Mouse (Mus musculus) erythroblast, embryonic 14.5 days (primary cell): ENCODE results near the gene Krtap16-3. TPM values are rescaled to one million over a fixed set of nuclear protein-coding genes. Genes with fewer than 3 reads are reported as not detected.

Source experiments
- H3K27me3 ChIP-seq: 2 replicates; pipeline ENCODE4 v1.6.1; 2012; ENCODE audit warnings: inconsistent platforms; ENCODE audit not compliant: control insufficient read depth
- H3K36me3 ChIP-seq: 2 replicates; pipeline ENCODE4 v1.6.1; 2012; ENCODE audit warnings: mild to moderate bottlenecking, inconsistent platforms; ENCODE audit not compliant: control insufficient read depth
- H3K4me1 ChIP-seq: 2 replicates; pipeline ENCODE4 v1.6.1; 2012; ENCODE audit warnings: inconsistent platforms; ENCODE audit not compliant: control insufficient read depth
- H3K4me3 ChIP-seq: replicated peaks from 2 replicates; pipeline ENCODE3; 2012; ENCODE audit warnings: moderate library complexity, mild to moderate bottlenecking, inconsistent platforms
- H3K9me3 ChIP-seq: 2 replicates; pipeline ENCODE4 v1.6.1; 2012; ENCODE audit warnings: low read length, inconsistent platforms, mixed read lengths; ENCODE audit not compliant: control insufficient read depth
- GATA1 ChIP-seq: IDR thresholded peaks from 2 replicates; pipeline ENCODE4 v1.6.1; 2012; ENCODE audit warnings: low read length, inconsistent platforms, mixed read lengths
- TAL1 ChIP-seq: IDR thresholded peaks from 3 replicates; pipeline ENCODE4 v1.6.1; 2012; ENCODE audit warnings: low read length, inconsistent platforms, mixed read lengths
- polyA plus RNA-seq: library from polyadenylated mRNA; stranded (reverse); fragments of >175 nt; gene quantifications from 2 replicates; pipeline ENCODE4 v1.2.3, GENCODE M21; 2012

Gene Krtap16-3
- polyA plus RNA-seq = not detected in 2 replicates

- TF ChIP-seq GATA1 (no peak), TAL1 (no peak)
These were observed at the start of gene Krtap16-3 for GRCm38 (mm10) chr16:88962773-88963172. Gene Krtap16-3 (minus strand): TSS chr16:88962873.

GRCm38 (mm10) chr16:89010659-89011058 lies 48.0 kb upstream of the Krtap16-3 start, which contains the start of gene Krtap22-2:
Gene Krtap22-2 (minus strand): TSS chr16:89010759.
- TF ChIP-seq TAL1 (no peak), GATA1 (no peak)
- H3K27me3 ChIP-seq = no peaks in the 10 kb centered on the region
- no peaks in the 10 kb centered on the region for H3K36me3 ChIP-seq
- H3K4me1 ChIP-seq = no peaks in the 10 kb centered on the region
- peaks cover 3% of the 10 kb centered on the region for H3K9me3 ChIP-seq
- H3K4me3 ChIP-seq = no peak within 1 kb of the TSS

More at GRCm38 (mm10) chr16:88962773-88963172, at the start of gene Krtap16-3:
- Histone ChIP-seq H3K27me3 (no peaks in the 10 kb centered on the region), H3K9me3 (peaks cover 12% of the 10 kb centered on the region), H3K36me3 (no peaks in the 10 kb centered on the region), H3K4me1 (no peaks in the 10 kb centered on the region), H3K4me3 (no peak within 1 kb of the TSS)

GRCm38 (mm10) chr16:88941106-88941505 lies 21.6 kb downstream of the Krtap16-3 start:
- H3K36me3 ChIP-seq = no peaks in the 10 kb centered on the region
- H3K9me3 ChIP-seq = peaks cover 2% of the 10 kb centered on the region; the same call in 1 of the 2 replicates
- no peaks in the 10 kb centered on the region for H3K4me1 ChIP-seq
- no peaks in the 10 kb centered on the region for H3K27me3 ChIP-seq
- H3K4me3 ChIP-seq = no peak overlapping the region
- no peak for TF ChIP-seq TAL1
- TF ChIP-seq GATA1 = no peak

- TF ChIP-seq TAL1 (no peak), GATA1 (no peak)
- no peak overlapping the region for H3K4me3 ChIP-seq
These were observed 24.4 kb downstream of the Krtap16-3 start for GRCm38 (mm10) chr16:88938252-88938651.

GRCm38 (mm10) chr16:88932165-88932564 lies 30.5 kb downstream of the Krtap16-3 start, which contains the start of gene Krtap19-9b:
Gene Krtap19-9b (minus strand): TSS chr16:88932265.
- no peaks in the 10 kb centered on the region for H3K27me3 ChIP-seq
- H3K4me3 ChIP-seq = no peak within 1 kb of the TSS
- TF ChIP-seq TAL1 = no peak
- TF ChIP-seq GATA1 = no peak
- no peaks in the 10 kb centered on the region for H3K36me3 ChIP-seq
- peaks cover 4% of the 10 kb centered on the region for H3K9me3 ChIP-seq
- H3K4me1 ChIP-seq = no peaks in the 10 kb centered on the region

More at GRCm38 (mm10) chr16:88938252-88938651, 24.4 kb downstream of the Krtap16-3 start:
- Histone ChIP-seq H3K27me3 (no peaks in the 10 kb centered on the region), H3K4me1 (no peaks in the 10 kb centered on the region), H3K9me3 (peaks cover 2% of the 10 kb centered on the region; the same call in 1 of the 2 replicates), H3K36me3 (no peaks in the 10 kb centered on the region)

Other genes starting within 250 kb of the Krtap16-3 start
- gene Krtap13-1, start 234.0 kb downstream of the Krtap16-3 start, polyA plus RNA-seq = not detected in 2 replicates
- gene Krtap13, start 211.2 kb downstream of the Krtap16-3 start, polyA plus RNA-seq = not detected in 2 replicates
- not detected in 2 replicates for gene 2310034C09Rik, start 204.0 kb downstream of the Krtap16-3 start, polyA plus RNA-seq
- not detected in 2 replicates for gene 2310057N15Rik, start 188.7 kb downstream of the Krtap16-3 start, polyA plus RNA-seq
- gene Gm5965, start 185.0 kb downstream of the Krtap16-3 start, polyA plus RNA-seq = not detected in 2 replicates
- gene Gm20741, start 150.7 kb downstream of the Krtap16-3 start, polyA plus RNA-seq = 0.07 TPM in 1 of 2 replicates, not detected in the other
- gene Krtap15, start 142.7 kb downstream of the Krtap16-3 start, polyA plus RNA-seq = not detected in 2 replicates
- not detected in 2 replicates for gene Krtap14, start 136.7 kb downstream of the Krtap16-3 start, polyA plus RNA-seq
- not detected in 2 replicates for gene Krtap19-1, start 93.5 kb downstream of the Krtap16-3 start, polyA plus RNA-seq
- not detected in 2 replicates for gene Krtap19-2, start 88.6 kb downstream of the Krtap16-3 start, polyA plus RNA-seq
- not detected in 2 replicates for gene Krtap19-3, start 84.8 kb downstream of the Krtap16-3 start, polyA plus RNA-seq
- gene Krtap19-4, start 77.8 kb downstream of the Krtap16-3 start, polyA plus RNA-seq = not detected in 2 replicates
- gene Krtap19-5, start 66.4 kb downstream of the Krtap16-3 start, polyA plus RNA-seq = not detected in 2 replicates
- gene Krtap19-9b, start 30.6 kb downstream of the Krtap16-3 start, polyA plus RNA-seq = not detected in 2 replicates
- not detected in 2 replicates for gene Krtap22-2, start 47.9 kb upstream of the Krtap16-3 start, polyA plus RNA-seq
- not detected in 2 replicates for gene Gm10229, start 52.4 kb upstream of the Krtap16-3 start, polyA plus RNA-seq
- gene Krtap6-1, start 68.8 kb upstream of the Krtap16-3 start, polyA plus RNA-seq = not detected in 2 replicates
- not detected in 2 replicates for gene Gm10228, start 78.6 kb upstream of the Krtap16-3 start, polyA plus RNA-seq
- not detected in 2 replicates for gene Krtap6-5, start 85.0 kb upstream of the Krtap16-3 start, polyA plus RNA-seq
- not detected in 2 replicates for gene 1110025L11Rik, start 101.1 kb upstream of the Krtap16-3 start, polyA plus RNA-seq
- not detected in 2 replicates for gene Krtap6-3, start 121.1 kb upstream of the Krtap16-3 start, polyA plus RNA-seq
- not detected in 2 replicates for gene Gm6358, start 178.0 kb upstream of the Krtap16-3 start, polyA plus RNA-seq
- gene Gm10061, start 188.2 kb upstream of the Krtap16-3 start, polyA plus RNA-seq = not detected in 2 replicates
- gene Gm9789, start 195.1 kb upstream of the Krtap16-3 start, polyA plus RNA-seq = not detected in 2 replicates
- not detected in 2 replicates for gene Gm7735, start 206.6 kb upstream of the Krtap16-3 start, polyA plus RNA-seq
- gene 1110057P08Rik, start 211.9 kb upstream of the Krtap16-3 start, polyA plus RNA-seq = not detected in 2 replicates
- not detected in 2 replicates for gene Krtap20-2, start 243.0 kb upstream of the Krtap16-3 start, polyA plus RNA-seq